Mouse (Mus musculus) gastrocnemius, adult 2 months (tissue): ENCODE results near the gene Rnf217. TPM values are rescaled to one million over a fixed set of nuclear protein-coding genes. Genes with fewer than 3 reads are reported as not detected.
A peak's percentile ranks its signal among the peaks of the same experiment; 100 is the strongest.

Source experiments
- DNase-seq: peaks from one replicate; pipeline ENCODE4 v3.0.0; 2022
- H3K27ac ChIP-seq: fragments of 200-600 bp; 2 replicates; pipeline ENCODE4 v1.8.1; 2022; ENCODE audit warnings: mild to moderate bottlenecking
- H3K4me3 ChIP-seq: fragments of 200-600 bp; 2 replicates; pipeline ENCODE4 v1.8.1; 2022; ENCODE audit warnings: mild to moderate bottlenecking, moderate library complexity
- CTCF ChIP-seq: fragments of 200-600 bp; IDR thresholded peaks from 2 replicates; pipeline ENCODE4 v1.8.1; 2022; ENCODE audit warnings: antibody characterized with exemption, mild to moderate bottlenecking, moderate library complexity
- intact Hi-C: fragments of 180-260 bp; cut with DNase I; formaldehyde crosslinking; loops from one replicate; pipeline ENCODE4 v1.15.1; 2025
- total RNA-seq, 2 experiments: library from RNA; stranded (reverse); gene quantifications; 2 replicates each; pipeline ENCODE4 v1.2.3; 2021

Rnf217 gene
- total RNA-seq, 2 experiments from 2014 or later = 6.8 to 8.5 TPM

GRCm38 (mm10) chr10:31544149-31544942, 64.6 kb downstream of the Rnf217 start:
- Histone ChIP-seq H3K4me3 (no peak overlapping the region), H3K27ac (no peak overlapping the region)
- no peak for TF ChIP-seq CTCF
- DNase-seq = no peak
- intact Hi-C loops = no loop called here

GRCm38 (mm10) chr10:31540518-31540917, 68.5 kb downstream of the Rnf217 start:
- intact Hi-C loops = no loop called here

GRCm38 (mm10) chr10:31539351-31539750, 69.6 kb downstream of the Rnf217 start:
- intact Hi-C loops = loop anchor here (5.0 kb wide), 1 partner anchor 68 kb away; the partner anchor contains the start of gene Rnf217
- TF ChIP-seq CTCF = no peak

More at GRCm38 (mm10) chr10:31540518-31540917, 68.5 kb downstream of the Rnf217 start:
- Histone ChIP-seq H3K27ac (no peak overlapping the region), H3K4me3 (no peak overlapping the region)
- no peak for DNase-seq
- no peak for TF ChIP-seq CTCF

GRCm38 (mm10) chr10:31538721-31539120, 70.3 kb downstream of the Rnf217 start:
- no peak for DNase-seq
- H3K27ac ChIP-seq = no peak overlapping the region
- no peak for TF ChIP-seq CTCF
- intact Hi-C loops = loop anchor here (5.0 kb wide), 1 partner anchor 69 kb away; the partner anchor contains the start of gene Rnf217
- no peak overlapping the region for H3K4me3 ChIP-seq

More at GRCm38 (mm10) chr10:31539351-31539750, 69.6 kb downstream of the Rnf217 start:
- no peak overlapping the region for H3K27ac ChIP-seq
- DNase-seq = no peak
- no peak overlapping the region for H3K4me3 ChIP-seq

GRCm38 (mm10) chr10:31538243-31538642, 70.7 kb downstream of the Rnf217 start:
- H3K27ac ChIP-seq = no peak overlapping the region
- intact Hi-C loops = loop anchor here (5.0 kb wide), 1 partner anchor 69 kb away; the partner anchor contains the start of gene Rnf217
- no peak for DNase-seq

GRCm38 (mm10) chr10:31537213-31537612, 71.8 kb downstream of the Rnf217 start:
- no peak for DNase-seq
- intact Hi-C loops = loop anchor here (5.0 kb wide), 1 partner anchor 70 kb away; the partner anchor contains the start of gene Rnf217
- no peak for TF ChIP-seq CTCF
- Histone ChIP-seq H3K4me3 (no peak overlapping the region), H3K27ac (no peak overlapping the region)

More at GRCm38 (mm10) chr10:31538243-31538642, 70.7 kb downstream of the Rnf217 start:
- no peak overlapping the region for H3K4me3 ChIP-seq
- TF ChIP-seq CTCF = no peak

GRCm38 (mm10) chr10:31535046-31535445, 73.9 kb downstream of the Rnf217 start:
- DNase-seq = no peak
- no peak overlapping the region for H3K27ac ChIP-seq
- intact Hi-C loops = loop anchor here (5.0 kb wide), 1 partner anchor 72 kb away; the partner anchor contains the start of gene Rnf217
- H3K4me3 ChIP-seq = no peak overlapping the region
- TF ChIP-seq CTCF = no peak

- DNase-seq = no peak
- intact Hi-C loops = no loop called here
- Histone ChIP-seq H3K27ac (no peak overlapping the region), H3K4me3 (no peak overlapping the region)
- no peak for TF ChIP-seq CTCF
These were observed 75.6 kb downstream of the Rnf217 start for GRCm38 (mm10) chr10:31533270-31533826.

- H3K4me3 ChIP-seq = no peak overlapping the region
- intact Hi-C loops = no loop called here
- no peak overlapping the region for H3K27ac ChIP-seq
- DNase-seq = no peak
- TF ChIP-seq CTCF = no peak
These were observed 76.2 kb downstream of the Rnf217 start for GRCm38 (mm10) chr10:31532782-31533181.

GRCm38 (mm10) chr10:31528297-31528984, 80.5 kb downstream of the Rnf217 start:
- no peak for TF ChIP-seq CTCF
- DNase-seq = no peak
- Histone ChIP-seq H3K4me3 (no peak overlapping the region), H3K27ac (no peak overlapping the region)
- intact Hi-C loops = no loop called here

- Histone ChIP-seq H3K27ac (no peak overlapping the region), H3K4me3 (no peak overlapping the region)
- intact Hi-C loops = no loop called here
- TF ChIP-seq CTCF = no peak
- DNase-seq = no peak
These were observed 83.3 kb downstream of the Rnf217 start for GRCm38 (mm10) chr10:31525705-31526104.

- intact Hi-C loops = loop anchor here (5.0 kb wide), 1 partner anchor 88 kb away; the partner anchor contains the start of gene Rnf217
- H3K4me3 ChIP-seq = no peak overlapping the region
- H3K27ac ChIP-seq = no peak overlapping the region
- TF ChIP-seq CTCF = peak; percentile 67
- DNase-seq = peak; percentile 55
These were observed 89.6 kb downstream of the Rnf217 start for GRCm38 (mm10) chr10:31519420-31519819.
